Mouse (Mus musculus) cerebellum, adult 2 months (tissue): ENCODE measurements around the gene Ivd.

Source experiments
- CTCF ChIP-seq: fragments of 200-500 bp; IDR thresholded peaks from 2 replicates; pipeline ENCODE4 v1.5.1; 2011; ENCODE audit warnings: low read depth, mild to moderate bottlenecking, control low read depth, low read length, moderate library complexity, borderline replicate concordance; ENCODE audit not compliant: insufficient read depth
- POLR2A ChIP-seq: fragments of 200-500 bp; IDR thresholded peaks from 2 replicates; pipeline ENCODE4 v1.6.1; 2011; ENCODE audit warnings: low read length, control low read depth, borderline replicate concordance; ENCODE audit not compliant: insufficient read depth

DNA sequence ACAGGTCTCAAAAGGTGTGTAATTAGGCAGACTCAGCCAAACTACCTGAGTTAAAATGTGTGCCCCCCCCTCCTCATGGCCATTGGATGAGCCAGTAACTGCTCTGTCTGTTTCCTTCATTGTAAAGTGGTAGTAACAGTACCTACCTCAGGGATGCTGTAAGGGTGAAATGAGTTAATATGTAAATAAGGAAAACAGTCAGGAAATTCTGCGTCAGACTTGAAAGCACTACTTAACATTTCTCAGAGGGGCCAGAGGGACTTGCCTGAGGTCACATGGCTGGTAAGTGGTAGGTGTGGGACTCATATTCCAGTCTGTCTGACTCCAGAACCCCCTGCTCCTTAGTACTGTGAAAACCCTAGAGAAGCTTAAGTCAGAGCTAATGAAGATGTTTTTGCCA lies 56.8 kb downstream of the Ivd start:
- TF ChIP-seq CTCF: no peak
- TF ChIP-seq POLR2A: no peak
